Mouse (Mus musculus) lung, embryonic 14.5 days (tissue): Measurements from ENCODE around the gene Golga4. TPM values are rescaled to one million over a fixed set of nuclear protein-coding genes. Genes with fewer than 3 reads are reported as not detected.

Experiments used
- ATAC-seq: fragments of 200-750 bp; cut with Nextera tagmentation; 2 replicates; pipeline ENCODE4 v1.8.0; 2017; ENCODE audit warnings: mild to moderate bottlenecking, moderate TSS enrichment, moderate library complexity; ENCODE audit not compliant: insufficient read depth
- DNase-seq: peaks from one replicate; pipeline ENCODE4 v3.0.0-alpha.2; 2015
- H3K27ac ChIP-seq: fragments of 300-500 bp; sonication (generic); 2 replicates; pipeline ENCODE4 v1.5.1; 2014; ENCODE audit warnings: low read depth, mild to moderate bottlenecking, moderate library complexity
- H3K27me3 ChIP-seq: fragments of 300-500 bp; sonication (generic); 2 replicates; pipeline ENCODE4 v1.6.1; 2014; ENCODE audit warnings: low read length, control low read depth; ENCODE audit not compliant: insufficient read depth
- H3K36me3 ChIP-seq: fragments of 300-500 bp; sonication (generic); 2 replicates; pipeline ENCODE4 v1.6.1; 2014; ENCODE audit warnings: control low read depth; ENCODE audit not compliant: insufficient read depth
- H3K4me1 ChIP-seq: fragments of 300-500 bp; sonication (generic); 2 replicates; pipeline ENCODE4 v1.6.1; 2014; ENCODE audit warnings: antibody characterized with exemption, control low read depth; ENCODE audit not compliant: insufficient read depth
- H3K4me2 ChIP-seq: fragments of 300-500 bp; sonication (generic); 2 replicates; pipeline ENCODE4 v1.6.1; 2014; ENCODE audit warnings: mild to moderate bottlenecking
- H3K4me3 ChIP-seq: fragments of 300-500 bp; sonication (generic); 2 replicates; pipeline ENCODE4 v1.5.1; 2014; ENCODE audit warnings: low read depth, low read length
- H3K9ac ChIP-seq: fragments of 300-500 bp; sonication (generic); 2 replicates; pipeline ENCODE4 v1.6.1; 2014
- H3K9me3 ChIP-seq: fragments of 300-500 bp; sonication (generic); 2 replicates; pipeline ENCODE4 v1.6.1; 2016; ENCODE audit warnings: low read depth, low read length, control low read depth
- CTCF ChIP-seq: IDR thresholded peaks from 2 replicates; pipeline ENCODE4 v1.5.1; 2016; ENCODE audit warnings: antibody characterized with exemption, low read depth
- WGBS: fragments of 180-500 bp; shearing (Covaris S2); extraction: QIAGEN DNeasy Blood & Tissue Kit; methylation state at CpG from one replicate; pipeline ENCODE4 v1.1.7; 2014; 5-methylcytosine and 5-hydroxymethylcytosine counted together
- polyA plus RNA-seq: library from polyadenylated mRNA; unstranded; fragments of >200 nt; fragmentation: Nextera tagmentation; extraction: Ambion mirVana; gene quantifications from 2 replicates; pipeline ENCODE4 v1.2.1, GENCODE M21; 2014

The Golga4 gene
- polyA plus RNA-seq, 1 experiment from 2014 or later, result 53.3 TPM

- Histone ChIP-seq H3K36me3 (peaks cover 21% of the 10 kb centered on the region), H3K4me1 (0 out of 2 replicates have a peak, but pooled peaks cover under 1% of the 10 kb centered on the region), H3K4me3 (no peak overlapping the region), H3K9me3 (no peaks in the 10 kb centered on the region), H3K27me3 (no peaks in the 10 kb centered on the region), H3K9ac (no peak overlapping the region), H3K4me2 (no peak overlapping the region), H3K27ac (no peak overlapping the region)
- no peak for TF ChIP-seq CTCF
- ATAC-seq (no peak; the same call in 1 of the 2 replicates), DNase-seq (no peak)
- WGBS, result 66% methylated on average over 3 of the region's 3 CpGs
Observed at GRCm38 (mm10) chr9:118512681-118513233, 6.7 kb downstream of the Golga4 start.

- Histone ChIP-seq H3K27ac (no peak overlapping the region), H3K9ac (no peak overlapping the region), H3K4me2 (no peak overlapping the region), H3K27me3 (no peaks in the 10 kb centered on the region), H3K4me3 (no peak overlapping the region), H3K4me1 (0 out of 2 replicates have a peak, but pooled peaks cover 4% of the 10 kb centered on the region), H3K9me3 (no peaks in the 10 kb centered on the region), H3K36me3 (peaks cover 21% of the 10 kb centered on the region)
- DNase-seq (no peak), ATAC-seq (no peak)
- no peak for TF ChIP-seq CTCF
- WGBS, result 84% methylated on average over 6 of the region's 6 CpGs
Observed at GRCm38 (mm10) chr9:118515476-118515875, 9.4 kb downstream of the Golga4 start.

GRCm38 (mm10) chr9:118516162-118516561 is 10.1 kb downstream of the Golga4 start:
- Histone ChIP-seq H3K27me3 (no peaks in the 10 kb centered on the region), H3K4me1 (0 out of 2 replicates have a peak, but pooled peaks cover 7% of the 10 kb centered on the region), H3K9me3 (no peaks in the 10 kb centered on the region), H3K27ac (no peak overlapping the region), H3K4me3 (no peak overlapping the region), H3K36me3 (peaks cover 21% of the 10 kb centered on the region), H3K9ac (no peak overlapping the region), H3K4me2 (no peak overlapping the region)
- DNase-seq (no peak), ATAC-seq (no peak)
- WGBS, result 86% methylated on average over 3 of the region's 3 CpGs
- no peak for TF ChIP-seq CTCF

GRCm38 (mm10) chr9:118517619-118518018 is 11.6 kb downstream of the Golga4 start:
- H3K27ac ChIP-seq, result no peak overlapping the region
- ATAC-seq (no peak), DNase-seq (no peak)
- no peak overlapping the region for H3K4me3 ChIP-seq
- H3K27me3 ChIP-seq, result no peaks in the 10 kb centered on the region
- H3K9ac ChIP-seq, result no peak overlapping the region
- no peaks in the 10 kb centered on the region for H3K9me3 ChIP-seq
- WGBS, result 77% methylated on average over 7 of the region's 8 CpGs
- peaks cover 24% of the 10 kb centered on the region for H3K36me3 ChIP-seq
- TF ChIP-seq CTCF, result no peak
- H3K4me1 ChIP-seq, result 0 out of 2 replicates have a peak, but pooled peaks cover 7% of the 10 kb centered on the region
- H3K4me2 ChIP-seq, result no peak overlapping the region

GRCm38 (mm10) chr9:118519101-118519500 is 13.0 kb downstream of the Golga4 start:
- no peak for ATAC-seq
- H3K4me1 ChIP-seq, result 0 out of 2 replicates have a peak, but pooled peaks cover 7% of the 10 kb centered on the region
- no peak for TF ChIP-seq CTCF
- no peaks in the 10 kb centered on the region for H3K27me3 ChIP-seq
- H3K4me2 ChIP-seq, result no peak overlapping the region
- H3K4me3 ChIP-seq, result no peak overlapping the region
- 62% methylated on average over 8 of the region's 8 CpGs for WGBS
- H3K36me3 ChIP-seq, result peaks cover 30% of the 10 kb centered on the region
- no peak overlapping the region for H3K9ac ChIP-seq
- peak; percentile 4 for DNase-seq
- H3K27ac ChIP-seq, result no peak overlapping the region; the same call in 1 of the 2 replicates
- H3K9me3 ChIP-seq, result no peaks in the 10 kb centered on the region

- peaks cover 25% of the 10 kb centered on the region for H3K36me3 ChIP-seq
- H3K4me3 ChIP-seq, result no peak overlapping the region
- 0 out of 2 replicates have a peak overlapping the region, but pooled peaks have one; percentile 18 for H3K9ac ChIP-seq
- 32% methylated on average over 8 of the region's 8 CpGs for WGBS
- H3K27me3 ChIP-seq, result no peaks in the 10 kb centered on the region
- no peak for TF ChIP-seq CTCF
- ATAC-seq (no peak), DNase-seq (peak; percentile 86)
- H3K9me3 ChIP-seq, result no peaks in the 10 kb centered on the region
- H3K27ac ChIP-seq, result peak overlapping the region; percentile 67; the same call in 1 of the 2 replicates
- H3K4me1 ChIP-seq, result 0 out of 2 replicates have a peak, but pooled peaks cover 7% of the 10 kb centered on the region
- peak overlapping the region; percentile 31; the same call in 1 of the 2 replicates for H3K4me2 ChIP-seq
Observed at GRCm38 (mm10) chr9:118520011-118520410, 13.9 kb downstream of the Golga4 start.

- peaks cover 26% of the 10 kb centered on the region; the same call in 1 of the 2 replicates for H3K36me3 ChIP-seq
- no peaks in the 10 kb centered on the region for H3K27me3 ChIP-seq
- no peak overlapping the region for H3K4me2 ChIP-seq
- H3K27ac ChIP-seq, result no peak overlapping the region
- peak overlapping the region; percentile 7; the same call in 1 of the 2 replicates for H3K9ac ChIP-seq
- DNase-seq (peak; percentile 33), ATAC-seq (0 out of 2 replicates have a peak, but pooled peaks have one; percentile 35)
- H3K4me1 ChIP-seq, result 0 out of 2 replicates have a peak, but pooled peaks cover 7% of the 10 kb centered on the region
- 14% methylated on average over 3 of the region's 3 CpGs for WGBS
- TF ChIP-seq CTCF, result no peak
- H3K4me3 ChIP-seq, result no peak overlapping the region
- no peaks in the 10 kb centered on the region for H3K9me3 ChIP-seq
Observed at GRCm38 (mm10) chr9:118520858-118521257, 14.8 kb downstream of the Golga4 start.
